Mouse (Mus musculus): Measurements from ENCODE around the gene Clspn. TPM values are rescaled to one million over a fixed set of nuclear protein-coding genes. Genes with fewer than 3 reads are reported as not detected.
"Not testable (repeated sequence)": the region's sequence is repeated elsewhere in the genome, so short reads cannot be mapped to it uniquely, and the experiment has no call there.

Gene Clspn
- polyA plus RNA-seq, 1 experiment from 2014 or later: 41.4 TPM

- H3K36me3 ChIP-seq; H3K9me3 ChIP-seq; H3K27ac ChIP-seq; ATAC-seq (ENCODE audit: insufficient number of reproducible peaks, insufficient read depth, low FRiP score, low TSS enrichment); H3K9ac ChIP-seq; H3K27me3 ChIP-seq; H3K4me3 ChIP-seq; H3K4me1 ChIP-seq; H3K4me2 ChIP-seq (replicated peaks): not testable (repeated sequence)
- 94% methylated on average over 7 of the region's 7 CpGs for WGBS
Measured at GRCm38 (mm10) chr4:126535631-126536030, 21.1 kb upstream of the Clspn start.

GRCm38 (mm10) chr4:126536865-126537264 is 19.9 kb upstream of the Clspn start:
- 0 out of 2 replicates have a peak, but pooled peaks cover 5% of the 10 kb centered on the region for H3K27me3 ChIP-seq
- no peak overlapping the region for H3K4me2 ChIP-seq (replicated peaks)
- no peak overlapping the region for H3K4me3 ChIP-seq
- no peak overlapping the region for H3K27ac ChIP-seq
- no peaks in the 10 kb centered on the region for H3K36me3 ChIP-seq
- WGBS: 66% methylated on average over 5 of the region's 5 CpGs
- no peaks in the 10 kb centered on the region for H3K9me3 ChIP-seq
- no peak for ATAC-seq (ENCODE audit: insufficient number of reproducible peaks, insufficient read depth, low FRiP score, low TSS enrichment)
- no peak overlapping the region for H3K9ac ChIP-seq
- H3K4me1 ChIP-seq: no peaks in the 10 kb centered on the region

- Histone ChIP-seq H3K9me3 (no peaks in the 10 kb centered on the region), H3K36me3 (no peaks in the 10 kb centered on the region), H3K4me3 (no peak overlapping the region), H3K27me3 (no peaks in the 10 kb centered on the region), H3K27ac (no peak overlapping the region), H3K4me1 (no peaks in the 10 kb centered on the region), H3K4me2 (replicated peaks) (no peak overlapping the region), H3K9ac (no peak overlapping the region)
- 84% methylated on average over 3 of the region's 3 CpGs for WGBS
- no peak for ATAC-seq (ENCODE audit: insufficient number of reproducible peaks, insufficient read depth, low FRiP score, low TSS enrichment)
Measured at GRCm38 (mm10) chr4:126540487-126541071, 16.2 kb upstream of the Clspn start.

GRCm38 (mm10) chr4:126542838-126543237 is 13.9 kb upstream of the Clspn start:
- Histone ChIP-seq H3K9ac (no peak overlapping the region), H3K4me3 (no peak overlapping the region), H3K4me1 (no peaks in the 10 kb centered on the region), H3K4me2 (replicated peaks) (no peak overlapping the region), H3K36me3 (no peaks in the 10 kb centered on the region), H3K9me3 (no peaks in the 10 kb centered on the region), H3K27me3 (no peaks in the 10 kb centered on the region), H3K27ac (no peak overlapping the region)
- WGBS: 64% methylated on average over 7 of the region's 7 CpGs
- ATAC-seq (ENCODE audit: insufficient number of reproducible peaks, insufficient read depth, low FRiP score, low TSS enrichment): no peak

- Histone ChIP-seq H3K4me1 (no peaks in the 10 kb centered on the region), H3K4me3 (no peak overlapping the region), H3K9me3 (no peaks in the 10 kb centered on the region), H3K36me3 (no peaks in the 10 kb centered on the region), H3K4me2 (replicated peaks) (no peak overlapping the region), H3K9ac (no peak overlapping the region), H3K27ac (no peak overlapping the region), H3K27me3 (no peaks in the 10 kb centered on the region)
- no peak for ATAC-seq (ENCODE audit: insufficient number of reproducible peaks, insufficient read depth, low FRiP score, low TSS enrichment)
- 68% methylated on average over 1 of the region's 1 CpGs for WGBS
Measured at GRCm38 (mm10) chr4:126545016-126545415, 11.7 kb upstream of the Clspn start.

- Histone ChIP-seq H3K9me3 (no peaks in the 10 kb centered on the region), H3K9ac (no peak overlapping the region), H3K4me2 (replicated peaks) (no peak overlapping the region), H3K4me1 (no peaks in the 10 kb centered on the region), H3K27me3 (no peaks in the 10 kb centered on the region), H3K27ac (no peak overlapping the region), H3K4me3 (no peak overlapping the region), H3K36me3 (no peaks in the 10 kb centered on the region)
- WGBS: 71% methylated on average over 6 of the region's 7 CpGs
- no peak for ATAC-seq (ENCODE audit: insufficient number of reproducible peaks, insufficient read depth, low FRiP score, low TSS enrichment)
Measured at GRCm38 (mm10) chr4:126545703-126546102, 11.0 kb upstream of the Clspn start.

- Histone ChIP-seq H3K27ac (no peak overlapping the region), H3K4me3 (no peak overlapping the region), H3K36me3 (no peaks in the 10 kb centered on the region), H3K4me2 (replicated peaks) (no peak overlapping the region), H3K27me3 (no peaks in the 10 kb centered on the region), H3K9me3 (no peaks in the 10 kb centered on the region), H3K4me1 (no peaks in the 10 kb centered on the region), H3K9ac (no peak overlapping the region)
- no peak for ATAC-seq (ENCODE audit: insufficient number of reproducible peaks, insufficient read depth, low FRiP score, low TSS enrichment)
- 79% methylated on average over 2 of the region's 2 CpGs for WGBS
Measured at GRCm38 (mm10) chr4:126546183-126546582, 10.6 kb upstream of the Clspn start.

GRCm38 (mm10) chr4:126552136-126552535 is 4.6 kb upstream of the Clspn start:
- no peak for ATAC-seq (ENCODE audit: insufficient number of reproducible peaks, insufficient read depth, low FRiP score, low TSS enrichment)

GRCm38 (mm10) chr4:126553105-126553504 is 3.6 kb upstream of the Clspn start:
- ATAC-seq (ENCODE audit: insufficient number of reproducible peaks, insufficient read depth, low FRiP score, low TSS enrichment): no peak
- no peak overlapping the region for H3K4me2 ChIP-seq (replicated peaks)
- H3K4me3 ChIP-seq: no peak overlapping the region
- no peak overlapping the region for H3K9ac ChIP-seq
- no peaks in the 10 kb centered on the region for H3K9me3 ChIP-seq
- H3K27me3 ChIP-seq: no peaks in the 10 kb centered on the region; the same call in 1 of the 2 replicates
- 73% methylated on average over 8 of the region's 8 CpGs for WGBS
- 0 out of 2 replicates have a peak, but pooled peaks cover 4% of the 10 kb centered on the region for H3K4me1 ChIP-seq
- no peak overlapping the region for H3K27ac ChIP-seq
- no peaks in the 10 kb centered on the region for H3K36me3 ChIP-seq

More at GRCm38 (mm10) chr4:126552136-126552535, 4.6 kb upstream of the Clspn start:
- Histone ChIP-seq H3K27ac (no peak overlapping the region), H3K36me3 (no peaks in the 10 kb centered on the region), H3K27me3 (no peaks in the 10 kb centered on the region; the same call in 1 of the 2 replicates), H3K4me2 (replicated peaks) (no peak overlapping the region), H3K9me3 (no peaks in the 10 kb centered on the region), H3K4me3 (no peak overlapping the region), H3K9ac (no peak overlapping the region), H3K4me1 (0 out of 2 replicates have a peak, but pooled peaks cover 4% of the 10 kb centered on the region)
- 74% methylated on average over 7 of the region's 7 CpGs for WGBS

GRCm38 (mm10) chr4:126553685-126554084 is 3.0 kb upstream of the Clspn start:
- Histone ChIP-seq H3K27me3 (no peaks in the 10 kb centered on the region; the same call in 1 of the 2 replicates), H3K9ac (no peak overlapping the region), H3K27ac (no peak overlapping the region), H3K36me3 (no peaks in the 10 kb centered on the region), H3K4me1 (0 out of 2 replicates have a peak, but pooled peaks cover 4% of the 10 kb centered on the region), H3K9me3 (no peaks in the 10 kb centered on the region), H3K4me3 (no peak overlapping the region), H3K4me2 (replicated peaks) (no peak overlapping the region)
- 79% methylated on average over 1 of the region's 1 CpGs for WGBS
- no peak for ATAC-seq (ENCODE audit: insufficient number of reproducible peaks, insufficient read depth, low FRiP score, low TSS enrichment)

GRCm38 (mm10) chr4:126554462-126554861 is 2.3 kb upstream of the Clspn start:
- 35% methylated on average over 3 of the region's 3 CpGs for WGBS

GRCm38 (mm10) chr4:126563798-126564197 is 7.1 kb downstream of the Clspn start:
- ATAC-seq (ENCODE audit: insufficient number of reproducible peaks, insufficient read depth, low FRiP score, low TSS enrichment): no peak
- Histone ChIP-seq H3K36me3 (peaks cover 69% of the 10 kb centered on the region), H3K4me1 (no peaks in the 10 kb centered on the region), H3K9me3 (no peaks in the 10 kb centered on the region), H3K9ac (no peak overlapping the region), H3K27ac (no peak overlapping the region), H3K4me3 (no peak overlapping the region), H3K27me3 (no peaks in the 10 kb centered on the region), H3K4me2 (replicated peaks) (no peak overlapping the region)
- 88% methylated on average over 6 of the region's 6 CpGs for WGBS

More at GRCm38 (mm10) chr4:126554462-126554861, 2.3 kb upstream of the Clspn start:
- no peaks in the 10 kb centered on the region for H3K36me3 ChIP-seq
- no peak overlapping the region for H3K4me2 ChIP-seq (replicated peaks)
- no peak for ATAC-seq (ENCODE audit: insufficient number of reproducible peaks, insufficient read depth, low FRiP score, low TSS enrichment)
- H3K27me3 ChIP-seq: no peaks in the 10 kb centered on the region; the same call in 1 of the 2 replicates
- H3K27ac ChIP-seq: no peak overlapping the region
- H3K9me3 ChIP-seq: no peaks in the 10 kb centered on the region
- no peak overlapping the region for H3K9ac ChIP-seq
- 0 out of 2 replicates have a peak, but pooled peaks cover 4% of the 10 kb centered on the region for H3K4me1 ChIP-seq
- no peak overlapping the region for H3K4me3 ChIP-seq
